Mouse (Mus musculus): ENCODE results near the gene Slc2a4. TPM values are rescaled to one million over a fixed set of nuclear protein-coding genes. Genes with fewer than 3 reads are reported as not detected.

The Slc2a4 gene
- total RNA-seq, 1 experiment from 2014 or later = not detected

- ATAC-seq (ENCODE audit: extremely low read depth, insufficient number of reproducible peaks, low FRiP score, poor library complexity, severe bottlenecking) = no peak
These were observed 487 bp downstream of the Slc2a4 start for GRCm38 (mm10) chr11:69947337-69948065.

GRCm38 (mm10) chr11:69945997-69946891 lies 1.7 kb downstream of the Slc2a4 start:
- ATAC-seq (ENCODE audit: extremely low read depth, insufficient number of reproducible peaks, low FRiP score, poor library complexity, severe bottlenecking) = no peak

GRCm38 (mm10) chr11:69945216-69945615 lies 2.8 kb downstream of the Slc2a4 start:
- no peak for ATAC-seq (ENCODE audit: extremely low read depth, insufficient number of reproducible peaks, low FRiP score, poor library complexity, severe bottlenecking)

GRCm38 (mm10) chr11:69940962-69941361 lies 7.0 kb downstream of the Slc2a4 start:
- ATAC-seq (ENCODE audit: extremely low read depth, insufficient number of reproducible peaks, low FRiP score, poor library complexity, severe bottlenecking) = no peak

GRCm38 (mm10) chr11:69939731-69940130 lies 8.3 kb downstream of the Slc2a4 start:
- no peak for ATAC-seq (ENCODE audit: extremely low read depth, insufficient number of reproducible peaks, low FRiP score, poor library complexity, severe bottlenecking)

GRCm38 (mm10) chr11:69939181-69939580 lies 8.8 kb downstream of the Slc2a4 start:
- ATAC-seq (ENCODE audit: extremely low read depth, insufficient number of reproducible peaks, low FRiP score, poor library complexity, severe bottlenecking) = no peak

GRCm38 (mm10) chr11:69938401-69938979 lies 9.5 kb downstream of the Slc2a4 start:
- no peak for ATAC-seq (ENCODE audit: extremely low read depth, insufficient number of reproducible peaks, low FRiP score, poor library complexity, severe bottlenecking)

- no peak for ATAC-seq (ENCODE audit: extremely low read depth, insufficient number of reproducible peaks, low FRiP score, poor library complexity, severe bottlenecking)
These were observed 10.2 kb downstream of the Slc2a4 start for GRCm38 (mm10) chr11:69937834-69938233.

- no peak for ATAC-seq (ENCODE audit: extremely low read depth, insufficient number of reproducible peaks, low FRiP score, poor library complexity, severe bottlenecking)
These were observed 10.6 kb downstream of the Slc2a4 start for GRCm38 (mm10) chr11:69937385-69937784.

GRCm38 (mm10) chr11:69936714-69937347 lies 11.2 kb downstream of the Slc2a4 start:
- ATAC-seq (ENCODE audit: extremely low read depth, insufficient number of reproducible peaks, low FRiP score, poor library complexity, severe bottlenecking) = no peak

- ATAC-seq (ENCODE audit: extremely low read depth, insufficient number of reproducible peaks, low FRiP score, poor library complexity, severe bottlenecking) = no peak
These were observed 11.8 kb downstream of the Slc2a4 start for GRCm38 (mm10) chr11:69936156-69936555.

GRCm38 (mm10) chr11:69935137-69935879 lies 12.7 kb downstream of the Slc2a4 start, which contains the start of gene Ybx2:
Ybx2 (plus strand) TSS chr11:69935796.
- ATAC-seq (ENCODE audit: extremely low read depth, insufficient number of reproducible peaks, low FRiP score, poor library complexity, severe bottlenecking) = peak; percentile 53; the same call in 1 of the 2 replicates

GRCm38 (mm10) chr11:69934681-69935080 lies 13.3 kb downstream of the Slc2a4 start:
- ATAC-seq (ENCODE audit: extremely low read depth, insufficient number of reproducible peaks, low FRiP score, poor library complexity, severe bottlenecking) = no peak

- ATAC-seq (ENCODE audit: extremely low read depth, insufficient number of reproducible peaks, low FRiP score, poor library complexity, severe bottlenecking) = peak; percentile 68
These were observed 13.8 kb downstream of the Slc2a4 start for GRCm38 (mm10) chr11:69934169-69934568.

GRCm38 (mm10) chr11:69933066-69933465 lies 14.9 kb downstream of the Slc2a4 start:
- no peak for ATAC-seq (ENCODE audit: extremely low read depth, insufficient number of reproducible peaks, low FRiP score, poor library complexity, severe bottlenecking)

- no peak for ATAC-seq (ENCODE audit: extremely low read depth, insufficient number of reproducible peaks, low FRiP score, poor library complexity, severe bottlenecking)
These were observed 15.7 kb downstream of the Slc2a4 start for GRCm38 (mm10) chr11:69932254-69932653.

- no peak for ATAC-seq (ENCODE audit: extremely low read depth, insufficient number of reproducible peaks, low FRiP score, poor library complexity, severe bottlenecking)
These were observed 16.2 kb downstream of the Slc2a4 start for GRCm38 (mm10) chr11:69931769-69932168.

GRCm38 (mm10) chr11:69930967-69931537 lies 16.9 kb downstream of the Slc2a4 start:
- peak; percentile 87 for ATAC-seq (ENCODE audit: extremely low read depth, insufficient number of reproducible peaks, low FRiP score, poor library complexity, severe bottlenecking)

Data from neutrophil, adult 5-6 weeks (primary cell).